Mouse (Mus musculus): ENCODE data around the gene Smarcd3. TPM values are rescaled to one million over a fixed set of nuclear protein-coding genes. Genes with fewer than 3 reads are reported as not detected.
A peak's percentile ranks its signal among the peaks of the same experiment; 100 is the strongest.

Gene Smarcd3
- total and polyA plus RNA-seq, 2 experiments from 2014 or later, result 33.9 to 79.2 TPM

DNA sequence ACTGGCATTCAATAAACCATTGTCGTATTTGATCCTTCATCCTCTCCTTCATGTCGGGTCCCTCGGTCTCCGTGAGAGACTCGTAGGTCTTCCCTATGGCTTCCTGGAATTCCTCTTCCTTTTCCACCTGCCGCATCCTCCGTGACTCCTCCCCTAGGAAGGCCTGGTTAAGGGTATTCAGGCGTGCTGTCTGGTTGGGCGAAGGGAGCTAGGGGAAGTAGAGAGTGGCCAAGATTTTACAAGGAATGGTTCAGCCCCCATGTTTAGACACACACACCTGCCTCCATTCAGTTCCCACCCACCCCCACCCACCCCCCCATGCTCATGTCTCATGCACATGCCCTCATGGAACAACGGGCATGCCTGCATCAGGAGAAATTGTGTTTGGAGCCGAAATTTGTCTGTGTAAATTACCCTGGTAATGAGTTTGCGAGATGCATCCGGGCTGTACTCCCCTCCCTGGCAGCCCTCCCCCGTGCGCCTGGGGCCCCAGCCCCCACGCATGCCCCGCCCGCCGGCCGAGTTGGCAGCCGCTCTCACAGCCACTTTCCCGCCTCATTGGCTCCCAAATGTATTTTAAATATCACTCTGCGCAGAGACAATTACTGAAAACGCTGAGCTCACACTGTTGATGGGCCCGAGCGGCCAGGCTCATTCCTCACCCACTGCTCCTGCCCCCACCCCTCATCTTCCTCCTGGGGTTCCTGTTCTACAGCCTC is 73.5 kb downstream of the Smarcd3 start:
- 24% methylated on average over 26 of the region's 26 CpGs for WGBS
- no peak overlapping the region for H3K27ac ChIP-seq (ENCODE audit: low read depth)
- DNase-seq (ENCODE audit: low spot score) (peak; percentile 29), ATAC-seq (ENCODE audit: insufficient read depth, low read depth) (peak; percentile 33; the same call in 1 of the 2 replicates)
- no peak overlapping the region for H3K4me3 ChIP-seq (ENCODE audit: low read depth, low read length)
- H3K9me3 ChIP-seq (replicated peaks; ENCODE audit: control insufficient read depth, low read length), result no peaks in the 10 kb centered on the region
- H3K27me3 ChIP-seq (ENCODE audit: control insufficient read depth, insufficient read depth, low read length), result no peaks in the 10 kb centered on the region
- H3K36me3 ChIP-seq (replicated peaks; ENCODE audit: control insufficient read depth, insufficient read depth, low read length), result no peaks in the 10 kb centered on the region
- H3K4me2 ChIP-seq (ENCODE audit: low read depth, low read length), result peak overlapping the region; percentile 35
- peaks cover 8% of the 10 kb centered on the region; the same call in 1 of the 2 replicates for H3K4me1 ChIP-seq (ENCODE audit: control insufficient read depth, insufficient read depth)
- no peak overlapping the region; the same call in 1 of the 2 replicates for H3K9ac ChIP-seq (replicated peaks; ENCODE audit: low read depth, low read length)
- no peak for TF ChIP-seq CTCF (IDR thresholded peaks at IDR 0.05; ENCODE audit: low read depth)
- TF ChIP-seq EP300 (IDR thresholded peaks at IDR 0.05; ENCODE audit: low read depth), result no peak

DNA sequence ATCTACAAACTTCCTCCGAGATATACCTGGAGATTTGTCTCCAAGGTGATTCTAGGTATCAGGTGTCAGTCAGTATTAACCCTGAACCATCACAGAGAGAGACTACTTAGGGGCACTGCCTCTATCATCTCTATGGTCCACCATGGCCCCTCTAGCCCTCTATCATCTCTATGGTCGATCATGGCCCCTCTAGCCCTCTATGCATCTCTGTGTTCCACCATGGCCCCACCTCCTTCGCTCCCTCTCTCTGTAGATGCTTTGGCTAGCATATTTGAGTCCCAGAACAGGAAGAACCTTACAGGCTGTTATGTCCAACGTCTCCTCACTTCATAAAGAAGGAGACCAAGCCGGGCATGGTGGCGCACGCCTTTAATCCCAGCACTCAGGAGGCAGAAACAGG is 81.6 kb downstream of the Smarcd3 start:
- TF ChIP-seq CTCF (IDR thresholded peaks at IDR 0.05; ENCODE audit: low read depth) (no peak), EP300 (IDR thresholded peaks at IDR 0.05; ENCODE audit: low read depth) (no peak)
- H3K4me2 ChIP-seq (ENCODE audit: low read depth, low read length), result no peak overlapping the region
- H3K27me3 ChIP-seq (ENCODE audit: control insufficient read depth, insufficient read depth, low read length), result no peaks in the 10 kb centered on the region
- DNase-seq (ENCODE audit: low spot score), result no peak
- 85% methylated on average over 7 of the region's 7 CpGs for WGBS
- no peak overlapping the region for H3K9ac ChIP-seq (replicated peaks; ENCODE audit: low read depth, low read length)
- no peaks in the 10 kb centered on the region for H3K9me3 ChIP-seq (replicated peaks; ENCODE audit: control insufficient read depth, low read length)
- H3K4me3 ChIP-seq (ENCODE audit: low read depth, low read length), result no peak overlapping the region
- no peak for ATAC-seq (ENCODE audit: insufficient read depth, low read depth)
- no peak overlapping the region for H3K27ac ChIP-seq (ENCODE audit: low read depth)
- no peaks in the 10 kb centered on the region for H3K36me3 ChIP-seq (replicated peaks; ENCODE audit: control insufficient read depth, insufficient read depth, low read length)
- peaks cover 27% of the 10 kb centered on the region for H3K4me1 ChIP-seq (ENCODE audit: control insufficient read depth, insufficient read depth)

DNA sequence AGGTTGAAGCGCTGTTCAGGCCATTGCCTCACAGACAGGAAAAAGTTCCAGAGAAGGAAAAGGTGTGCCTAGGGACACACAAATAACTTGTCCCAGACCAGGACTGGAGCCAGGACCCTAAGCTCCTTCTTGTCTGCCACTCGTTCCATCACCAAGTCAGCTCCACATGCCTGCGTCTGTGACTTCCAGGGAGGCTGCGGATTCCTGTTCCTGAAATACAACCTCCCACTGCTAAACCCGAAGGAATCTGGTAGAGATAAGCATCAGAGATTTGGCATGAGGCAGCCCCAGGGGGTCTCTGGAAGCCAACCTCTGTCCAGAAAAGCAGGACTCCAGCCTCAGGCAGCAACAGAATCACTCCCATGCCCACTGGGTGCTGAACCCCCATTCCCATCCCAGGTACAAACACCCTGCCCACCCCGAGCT is 83.1 kb downstream of the Smarcd3 start:
- Histone ChIP-seq H3K9ac (replicated peaks; ENCODE audit: low read depth, low read length) (no peak overlapping the region; the same call in 1 of the 2 replicates), H3K27ac (ENCODE audit: low read depth) (peak overlapping the region; percentile 88), H3K4me3 (ENCODE audit: low read depth, low read length) (peak overlapping the region; percentile 35), H3K27me3 (ENCODE audit: control insufficient read depth, insufficient read depth, low read length) (no peaks in the 10 kb centered on the region), H3K4me1 (ENCODE audit: control insufficient read depth, insufficient read depth) (peaks cover 27% of the 10 kb centered on the region), H3K9me3 (replicated peaks; ENCODE audit: control insufficient read depth, low read length) (no peaks in the 10 kb centered on the region), H3K36me3 (replicated peaks; ENCODE audit: control insufficient read depth, insufficient read depth, low read length) (no peaks in the 10 kb centered on the region), H3K4me2 (ENCODE audit: low read depth, low read length) (peak overlapping the region; percentile 69)
- ATAC-seq (ENCODE audit: insufficient read depth, low read depth) (peak; percentile 2; the same call in 1 of the 2 replicates), DNase-seq (ENCODE audit: low spot score) (peak; percentile 32)
- TF ChIP-seq CTCF (IDR thresholded peaks at IDR 0.05; ENCODE audit: low read depth) (no peak), EP300 (IDR thresholded peaks at IDR 0.05; ENCODE audit: low read depth) (no peak)
- 8% methylated on average over 6 of the region's 6 CpGs for WGBS

MicroRNAs within 50 kb of the gene (microRNA counts, 519-probe panel; counts per million panel counts)
- microRNA mmu-miR-671-3p, result not detected
- microRNA mmu-miR-671-5p, result not detected

Small RNA genes within 50 kb of the gene (microRNA-seq; reads per million reads assigned to microRNA genes)
- 293 reads per million, percentile 69 among the genes with 10 or more reads in this experiment for gene Mir671

Other genes with a start within 250 kb of the Smarcd3 start
- gene Atg9b, start 232.3 kb downstream of the Smarcd3 start, total RNA-seq (2014; rRNA removed; ENCODE audit: low replicate concordance), result 0.15 and 0.66 TPM in 2 replicates
- gene Atg9b, start 232.3 kb downstream of the Smarcd3 start, polyA plus RNA-seq (2015; fragmentation: Nextera tagmentation; extraction: Ambion mirVana), result 0.34 and 0.47 TPM in 2 replicates
- 141 and 159 TPM in 2 replicates for gene Abcb8, start 230.7 kb downstream of the Smarcd3 start, total RNA-seq (2014; rRNA removed; ENCODE audit: low replicate concordance)
- gene Abcb8, start 230.7 kb downstream of the Smarcd3 start, polyA plus RNA-seq (2015; fragmentation: Nextera tagmentation; extraction: Ambion mirVana), result 69.2 and 73.2 TPM in 2 replicates
- gene Asic3, start 211.0 kb downstream of the Smarcd3 start, total RNA-seq (2014; rRNA removed; ENCODE audit: low replicate concordance), result not detected in 2 replicates
- 0.08 and 0.10 TPM in 2 replicates for gene Asic3, start 211.0 kb downstream of the Smarcd3 start, polyA plus RNA-seq (2015; fragmentation: Nextera tagmentation; extraction: Ambion mirVana)
- 17.3 and 21.6 TPM in 2 replicates for gene Cdk5, start 200.9 kb downstream of the Smarcd3 start, total RNA-seq (2014; rRNA removed; ENCODE audit: low replicate concordance)
- gene Cdk5, start 200.9 kb downstream of the Smarcd3 start, polyA plus RNA-seq (2015; fragmentation: Nextera tagmentation; extraction: Ambion mirVana), result 30.9 and 32.2 TPM in 2 replicates
- 74.9 and 110 TPM in 2 replicates for gene Slc4a2, start 200.6 kb downstream of the Smarcd3 start, total RNA-seq (2014; rRNA removed; ENCODE audit: low replicate concordance)
- gene Slc4a2, start 200.6 kb downstream of the Smarcd3 start, polyA plus RNA-seq (2015; fragmentation: Nextera tagmentation; extraction: Ambion mirVana), result 20.8 and 21.5 TPM in 2 replicates
- 368 and 470 TPM in 2 replicates for gene Fastk, start 179.1 kb downstream of the Smarcd3 start, total RNA-seq (2014; rRNA removed; ENCODE audit: low replicate concordance)
- 219 and 223 TPM in 2 replicates for gene Fastk, start 179.1 kb downstream of the Smarcd3 start, polyA plus RNA-seq (2015; fragmentation: Nextera tagmentation; extraction: Ambion mirVana)
- gene Tmub1, start 176.6 kb downstream of the Smarcd3 start, total RNA-seq (2014; rRNA removed; ENCODE audit: low replicate concordance), result 30.8 and 36.7 TPM in 2 replicates
- gene Tmub1, start 176.6 kb downstream of the Smarcd3 start, polyA plus RNA-seq (2015; fragmentation: Nextera tagmentation; extraction: Ambion mirVana), result 16.5 and 17.3 TPM in 2 replicates
- 39.3 and 40.6 TPM in 2 replicates for gene Agap3, start 172.2 kb downstream of the Smarcd3 start, total RNA-seq (2014; rRNA removed; ENCODE audit: low replicate concordance)
- 15.6 and 18.3 TPM in 2 replicates for gene Agap3, start 172.2 kb downstream of the Smarcd3 start, polyA plus RNA-seq (2015; fragmentation: Nextera tagmentation; extraction: Ambion mirVana)
- gene Gbx1, start 97.2 kb downstream of the Smarcd3 start, total RNA-seq (2014; rRNA removed; ENCODE audit: low replicate concordance), result not detected in 2 replicates
- gene Gbx1, start 97.2 kb downstream of the Smarcd3 start, polyA plus RNA-seq (2015; fragmentation: Nextera tagmentation; extraction: Ambion mirVana), result not detected in 2 replicates
- gene Asb10, start 83.4 kb downstream of the Smarcd3 start, total RNA-seq (2014; rRNA removed; ENCODE audit: low replicate concordance), result 34.4 and 44.0 TPM in 2 replicates
- gene Asb10, start 83.4 kb downstream of the Smarcd3 start, polyA plus RNA-seq (2015; fragmentation: Nextera tagmentation; extraction: Ambion mirVana), result 20.8 and 24.3 TPM in 2 replicates
- gene 4931409K22Rik, start 67.6 kb downstream of the Smarcd3 start, total RNA-seq (2014; rRNA removed; ENCODE audit: low replicate concordance), result not detected in 2 replicates
- not detected in 2 replicates for gene 4931409K22Rik, start 67.6 kb downstream of the Smarcd3 start, polyA plus RNA-seq (2015; fragmentation: Nextera tagmentation; extraction: Ambion mirVana)
- 53.7 and 56.0 TPM in 2 replicates for gene Abcf2, start 46.9 kb downstream of the Smarcd3 start, total RNA-seq (2014; rRNA removed; ENCODE audit: low replicate concordance)
- 46.0 and 49.6 TPM in 2 replicates for gene Abcf2, start 46.9 kb downstream of the Smarcd3 start, polyA plus RNA-seq (2015; fragmentation: Nextera tagmentation; extraction: Ambion mirVana)
- 34.9 and 64.4 TPM in 2 replicates for gene Chpf2, start 37.7 kb downstream of the Smarcd3 start, total RNA-seq (2014; rRNA removed; ENCODE audit: low replicate concordance)
- gene Chpf2, start 37.7 kb downstream of the Smarcd3 start, polyA plus RNA-seq (2015; fragmentation: Nextera tagmentation; extraction: Ambion mirVana), result 10.5 and 13.2 TPM in 2 replicates
- 20.4 and 25.6 TPM in 2 replicates for gene Nub1, start 61.1 kb upstream of the Smarcd3 start, total RNA-seq (2014; rRNA removed; ENCODE audit: low replicate concordance)
- 19.5 and 21.3 TPM in 2 replicates for gene Nub1, start 61.1 kb upstream of the Smarcd3 start, polyA plus RNA-seq (2015; fragmentation: Nextera tagmentation; extraction: Ambion mirVana)
- gene Wdr86, start 106.3 kb upstream of the Smarcd3 start, total RNA-seq (2014; rRNA removed; ENCODE audit: low replicate concordance), result 3.4 and 5.1 TPM in 2 replicates
- gene Wdr86, start 106.3 kb upstream of the Smarcd3 start, polyA plus RNA-seq (2015; fragmentation: Nextera tagmentation; extraction: Ambion mirVana), result 2.7 and 2.8 TPM in 2 replicates
- gene Crygn, start 133.6 kb upstream of the Smarcd3 start, total RNA-seq (2014; rRNA removed; ENCODE audit: low replicate concordance), result not detected in 2 replicates
- gene Crygn, start 133.6 kb upstream of the Smarcd3 start, polyA plus RNA-seq (2015; fragmentation: Nextera tagmentation; extraction: Ambion mirVana), result 3.5 and 3.9 TPM in 2 replicates
- gene Rheb, start 218.2 kb upstream of the Smarcd3 start, total RNA-seq (2014; rRNA removed; ENCODE audit: low replicate concordance), result 83.6 and 101 TPM in 2 replicates
- 250 and 253 TPM in 2 replicates for gene Rheb, start 218.2 kb upstream of the Smarcd3 start, polyA plus RNA-seq (2015; fragmentation: Nextera tagmentation; extraction: Ambion mirVana)